Mouse (Mus musculus): ENCODE data around the gene Platr17. TPM values are rescaled to one million over a fixed set of nuclear protein-coding genes. Genes with fewer than 3 reads are reported as not detected.
A peak's percentile ranks its signal among the peaks of the same experiment; 100 is the strongest.
"Not testable (repeated sequence)": the region's sequence is repeated elsewhere in the genome, so short reads cannot be mapped to it uniquely, and the experiment has no call there.

Platr17 gene
- polyA plus RNA-seq, 1 experiment from 2014 or later = 0.38 TPM

GRCm38 (mm10) chr17:33948905-33949537 is 44.1 kb downstream of the Platr17 start:
- Histone ChIP-seq H3K27me3 (no peaks in the 10 kb centered on the region), H3K4me3 (replicated peaks) (no peak overlapping the region), H3K4me1 (replicated peaks) (peaks cover 55% of the 10 kb centered on the region), H3K9me3 (replicated peaks) (no peaks in the 10 kb centered on the region), H3K27ac (replicated peaks) (no peak overlapping the region), H3K4me2 (no peak overlapping the region), H3K36me3 (replicated peaks) (peaks cover 69% of the 10 kb centered on the region), H3K9ac (no peak overlapping the region)
- ATAC-seq (ENCODE audit: insufficient read depth) = no peak
- WGBS (ENCODE audit: insufficient replicate concordance) = 77% methylated on average over 19 of the region's 19 CpGs

GRCm38 (mm10) chr17:33950131-33950625 is 45.2 kb downstream of the Platr17 start:
- WGBS (ENCODE audit: insufficient replicate concordance) = 66% methylated on average over 10 of the region's 10 CpGs
- 0 out of 2 replicates have a peak overlapping the region, but pooled peaks have one; percentile 53 for H3K9ac ChIP-seq

GRCm38 (mm10) chr17:33951021-33951946 is 46.3 kb downstream of the Platr17 start, which contains the start of gene B3galt4:
Gene B3galt4, minus strand, starts transcription at chr17:33951488.
- H3K9me3 ChIP-seq (replicated peaks) = no peaks in the 10 kb centered on the region
- H3K27me3 ChIP-seq = no peaks in the 10 kb centered on the region
- peak within 1 kb of the TSS; percentile 96 for H3K4me2 ChIP-seq
- peaks cover 64% of the 10 kb centered on the region for H3K4me1 ChIP-seq (replicated peaks)
- under 1% methylated on average over 45 of the region's 45 CpGs for WGBS (ENCODE audit: insufficient replicate concordance)
- H3K9ac ChIP-seq = peak within 1 kb of the TSS; percentile 53
- H3K36me3 ChIP-seq (replicated peaks) = peaks cover 53% of the 10 kb centered on the region
- peak within 1 kb of the TSS; percentile 81 for H3K4me3 ChIP-seq (replicated peaks)
- H3K27ac ChIP-seq (replicated peaks) = peak within 1 kb of the TSS; percentile 90
- ATAC-seq (ENCODE audit: insufficient read depth) = peak; percentile 63

More at GRCm38 (mm10) chr17:33950131-33950625, 45.2 kb downstream of the Platr17 start:
- no peak for ATAC-seq (ENCODE audit: insufficient read depth)
- H3K4me1 ChIP-seq (replicated peaks) = peaks cover 64% of the 10 kb centered on the region
- peak overlapping the region; percentile 81 for H3K4me3 ChIP-seq (replicated peaks)
- H3K36me3 ChIP-seq (replicated peaks) = peaks cover 63% of the 10 kb centered on the region
- no peaks in the 10 kb centered on the region for H3K9me3 ChIP-seq (replicated peaks)
- no peak overlapping the region for H3K27ac ChIP-seq (replicated peaks)
- H3K27me3 ChIP-seq = no peaks in the 10 kb centered on the region
- peak overlapping the region; percentile 96 for H3K4me2 ChIP-seq

GRCm38 (mm10) chr17:33952015-33952414 is 47.1 kb downstream of the Platr17 start:
- 64% methylated on average over 13 of the region's 13 CpGs for WGBS (ENCODE audit: insufficient replicate concordance)
- Histone ChIP-seq H3K4me3 (replicated peaks) (peak overlapping the region; percentile 81), H3K27ac (replicated peaks) (peak overlapping the region; percentile 90), H3K4me1 (replicated peaks) (peaks cover 71% of the 10 kb centered on the region), H3K4me2 (peak overlapping the region; percentile 96), H3K9ac (peak overlapping the region; percentile 53; the same call in 1 of the 2 replicates), H3K36me3 (replicated peaks) (peaks cover 53% of the 10 kb centered on the region)
- H3K27me3 ChIP-seq; H3K9me3 ChIP-seq (replicated peaks); ATAC-seq (ENCODE audit: insufficient read depth): not testable (repeated sequence)

- H3K4me3 ChIP-seq (replicated peaks) = peak overlapping the region; percentile 81
- H3K9ac ChIP-seq = peak overlapping the region; percentile 89
- H3K27me3 ChIP-seq = no peaks in the 10 kb centered on the region
- H3K4me2 ChIP-seq = peak overlapping the region; percentile 96
- H3K4me1 ChIP-seq (replicated peaks) = peaks cover 79% of the 10 kb centered on the region
- H3K36me3 ChIP-seq (replicated peaks) = peaks cover 55% of the 10 kb centered on the region
- 66% methylated on average over 4 of the region's 4 CpGs for WGBS (ENCODE audit: insufficient replicate concordance)
- ATAC-seq (ENCODE audit: insufficient read depth) = no peak
- H3K27ac ChIP-seq (replicated peaks) = peak overlapping the region; percentile 87
- no peaks in the 10 kb centered on the region for H3K9me3 ChIP-seq (replicated peaks)
Observed at GRCm38 (mm10) chr17:33952879-33953278, 47.9 kb downstream of the Platr17 start.

- H3K27ac ChIP-seq (replicated peaks) = peak overlapping the region; percentile 87
- peak overlapping the region; percentile 89 for H3K9ac ChIP-seq
- ATAC-seq (ENCODE audit: insufficient read depth) = no peak
- no peaks in the 10 kb centered on the region for H3K9me3 ChIP-seq (replicated peaks)
- WGBS (ENCODE audit: insufficient replicate concordance) = 44% methylated on average over 3 of the region's 3 CpGs
- peak overlapping the region; percentile 96 for H3K4me2 ChIP-seq
- no peaks in the 10 kb centered on the region for H3K27me3 ChIP-seq
- peaks cover 75% of the 10 kb centered on the region for H3K4me1 ChIP-seq (replicated peaks)
- peak overlapping the region; percentile 81 for H3K4me3 ChIP-seq (replicated peaks)
- H3K36me3 ChIP-seq (replicated peaks) = peaks cover 57% of the 10 kb centered on the region
Observed at GRCm38 (mm10) chr17:33953310-33953709, 48.4 kb downstream of the Platr17 start.

- H3K27ac ChIP-seq (replicated peaks) = peak overlapping the region; percentile 87
- H3K4me3 ChIP-seq (replicated peaks) = peak overlapping the region; percentile 81
- H3K27me3 ChIP-seq = no peaks in the 10 kb centered on the region
- no peaks in the 10 kb centered on the region for H3K9me3 ChIP-seq (replicated peaks)
- no peak for ATAC-seq (ENCODE audit: insufficient read depth)
- peaks cover 68% of the 10 kb centered on the region for H3K4me1 ChIP-seq (replicated peaks)
- peaks cover 57% of the 10 kb centered on the region for H3K36me3 ChIP-seq (replicated peaks)
- H3K4me2 ChIP-seq = peak overlapping the region; percentile 96
- 18% methylated on average over 5 of the region's 5 CpGs for WGBS (ENCODE audit: insufficient replicate concordance)
- peak overlapping the region; percentile 89 for H3K9ac ChIP-seq
Observed at GRCm38 (mm10) chr17:33953961-33954565, 49.1 kb downstream of the Platr17 start.

- no peaks in the 10 kb centered on the region for H3K27me3 ChIP-seq
- peak overlapping the region; percentile 81 for H3K4me3 ChIP-seq (replicated peaks)
- peak overlapping the region; percentile 89 for H3K9ac ChIP-seq
- under 1% methylated on average over 33 of the region's 33 CpGs for WGBS (ENCODE audit: insufficient replicate concordance)
- peaks cover 65% of the 10 kb centered on the region for H3K4me1 ChIP-seq (replicated peaks)
- H3K27ac ChIP-seq (replicated peaks) = peak overlapping the region; percentile 87
- no peaks in the 10 kb centered on the region for H3K9me3 ChIP-seq (replicated peaks)
- peak overlapping the region; percentile 96 for H3K4me2 ChIP-seq
- ATAC-seq (ENCODE audit: insufficient read depth) = peak; percentile 3; the same call in 1 of the 2 replicates
- H3K36me3 ChIP-seq (replicated peaks) = peaks cover 59% of the 10 kb centered on the region
Observed at GRCm38 (mm10) chr17:33954646-33955554, 50.0 kb downstream of the Platr17 start.

GRCm38 (mm10) chr17:33955555-33956214 is 50.8 kb downstream of the Platr17 start, which contains the start of the genes Vps52 and Rps18:
Gene Vps52, plus strand, starts transcription at chr17:33955812.
Gene Rps18, minus strand, starts transcription at chr17:33956001.
- H3K9ac ChIP-seq = peak within 1 kb of the TSS; percentile 89
- peak; percentile 84 for ATAC-seq (ENCODE audit: insufficient read depth)
- peaks cover 57% of the 10 kb centered on the region for H3K4me1 ChIP-seq (replicated peaks)
- H3K27me3 ChIP-seq = no peaks in the 10 kb centered on the region
- peak within 1 kb of the TSS; percentile 81 for H3K4me3 ChIP-seq (replicated peaks)
- peaks cover 60% of the 10 kb centered on the region for H3K36me3 ChIP-seq (replicated peaks)
- peak within 1 kb of the TSS; percentile 96 for H3K4me2 ChIP-seq
- H3K9me3 ChIP-seq (replicated peaks) = no peaks in the 10 kb centered on the region
- peak within 1 kb of the TSS; percentile 93 for H3K27ac ChIP-seq (replicated peaks)
- WGBS (ENCODE audit: insufficient replicate concordance) = under 1% methylated on average over 50 of the region's 50 CpGs
